Mouse (Mus musculus): ENCODE results near the gene Hist2h3c2.
"Not testable (repeated sequence)": the region's sequence is repeated elsewhere in the genome, so short reads cannot be mapped to it uniquely, and the experiment has no call there.

Hist2h3c2 gene

GRCm38 (mm10) chr3:96238954-96239793, at the start of gene Hist2h3c2:
TSS of gene Hist2h3c2 (minus strand) at chr3:96239127.
- peak; percentile 16 to 27 for DNase-seq (ENCODE audit: low spot score in 2 of 2)

- DNase-seq (ENCODE audit: low spot score in 2 of 2) = not testable (repeated sequence)
Observed at GRCm38 (mm10) chr3:96287334-96287733, 48.4 kb upstream of the Hist2h3c2 start.

GRCm38 (mm10) chr3:96284457-96284856, 45.5 kb upstream of the Hist2h3c2 start:
- DNase-seq (ENCODE audit: low spot score in 2 of 2) = peak; percentile 45 to 49

GRCm38 (mm10) chr3:96280660-96281059, 41.7 kb upstream of the Hist2h3c2 start:
- no peak for DNase-seq (ENCODE audit: low spot score in 2 of 2)

- DNase-seq (ENCODE audit: low spot score in 2 of 2) = peak; percentile 92 to 93
Observed at GRCm38 (mm10) chr3:96277800-96278624, 39.1 kb upstream of the Hist2h3c2 start.

DNA sequence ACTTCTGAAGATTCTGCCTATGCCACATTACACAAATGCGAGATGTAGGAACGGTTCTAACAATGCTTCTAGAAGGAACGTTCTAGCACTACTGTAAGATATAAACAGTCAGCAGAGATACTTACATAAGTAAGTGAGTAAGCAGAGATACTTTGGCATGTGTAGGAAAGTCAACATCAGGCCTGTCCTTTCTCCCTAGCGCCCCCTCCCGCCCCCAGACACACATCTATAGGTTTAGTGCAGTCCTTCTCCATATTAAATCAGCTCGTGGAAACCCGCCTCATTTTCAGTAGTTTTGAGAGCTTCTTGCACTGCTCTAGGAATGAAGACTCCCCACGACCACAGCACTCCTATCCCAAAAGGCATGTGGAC, 38.5 kb upstream of the Hist2h3c2 start:
- peak; percentile 51 to 62 for DNase-seq (ENCODE audit: low spot score in 2 of 2)

DNA sequence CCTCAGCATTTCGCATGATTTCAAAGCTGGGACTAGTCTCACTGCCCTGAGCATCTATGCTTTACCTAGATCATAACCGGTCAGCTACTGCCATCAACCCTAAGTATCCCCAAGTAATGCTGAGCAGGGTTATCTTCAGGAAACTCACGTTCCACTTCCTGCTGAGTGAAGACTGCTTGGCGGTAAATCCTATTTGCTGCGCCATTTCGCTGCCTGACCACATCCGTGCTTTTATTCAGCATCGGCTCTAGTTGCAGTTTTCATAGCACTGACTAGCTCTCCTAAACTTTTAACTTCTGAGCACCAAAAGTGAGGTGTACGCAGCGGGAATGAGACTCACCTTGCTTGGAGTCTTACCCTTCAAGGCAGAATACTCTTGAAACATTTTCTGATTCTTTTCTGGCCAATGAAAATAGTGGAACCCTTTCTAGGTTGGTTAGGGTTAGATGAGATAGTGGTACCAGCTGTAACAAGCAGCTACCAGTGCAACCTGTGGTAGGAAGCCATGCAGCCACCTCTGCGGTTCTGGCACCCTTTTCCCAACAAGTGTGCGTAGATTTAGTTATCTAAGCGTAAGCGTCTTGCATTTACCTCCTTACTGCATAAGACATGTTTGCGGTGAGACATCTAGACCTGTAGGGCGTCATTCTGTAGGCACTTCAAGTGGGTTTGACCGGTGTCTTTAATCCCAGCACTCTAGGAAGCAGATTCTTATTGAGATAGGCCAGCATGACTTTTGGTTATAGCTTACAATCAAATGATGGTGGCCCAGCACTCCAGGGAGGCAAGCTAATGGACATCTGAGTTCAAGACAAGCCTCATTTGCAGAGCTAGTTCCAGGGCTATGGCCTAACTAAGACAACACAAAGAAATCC, 34.9 kb upstream of the Hist2h3c2 start:
- no peak for DNase-seq (ENCODE audit: low spot score in 2 of 2)

GRCm38 (mm10) chr3:96269511-96270474, 30.9 kb upstream of the Hist2h3c2 start, which contains the start of gene Hist2h2bb:
TSS of gene Hist2h2bb (plus strand) at chr3:96269752.
- DNase-seq (ENCODE audit: low spot score in 2 of 2) = peak; percentile 94 to 96

DNA sequence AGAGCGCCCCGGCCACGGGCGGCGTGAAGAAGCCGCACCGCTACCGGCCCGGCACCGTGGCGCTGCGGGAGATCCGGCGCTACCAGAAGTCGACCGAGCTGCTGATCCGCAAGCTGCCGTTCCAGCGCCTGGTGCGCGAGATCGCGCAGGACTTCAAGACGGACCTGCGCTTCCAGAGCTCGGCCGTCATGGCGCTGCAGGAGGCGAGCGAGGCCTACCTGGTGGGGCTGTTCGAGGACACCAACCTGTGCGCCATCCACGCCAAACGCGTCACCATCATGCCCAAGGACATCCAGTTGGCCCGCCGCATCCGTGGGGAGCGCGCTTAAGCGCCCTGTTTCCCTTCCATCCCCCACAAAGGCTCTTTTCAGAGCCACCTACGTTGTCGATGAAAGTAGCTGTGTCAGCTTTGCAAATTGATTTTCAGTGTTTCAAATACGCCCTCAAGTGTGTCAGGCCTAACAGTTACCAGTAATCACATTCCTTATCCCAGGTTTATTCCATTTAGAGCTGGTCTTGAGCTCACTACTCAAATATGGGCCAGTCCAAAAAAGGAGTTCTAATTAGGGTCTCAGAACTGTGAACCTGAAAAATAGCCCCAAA, 29.9 kb upstream of the Hist2h3c2 start:
- peak in 1 of 2 experiments; percentile 43 for DNase-seq (ENCODE audit: low spot score in 2 of 2)

DNA sequence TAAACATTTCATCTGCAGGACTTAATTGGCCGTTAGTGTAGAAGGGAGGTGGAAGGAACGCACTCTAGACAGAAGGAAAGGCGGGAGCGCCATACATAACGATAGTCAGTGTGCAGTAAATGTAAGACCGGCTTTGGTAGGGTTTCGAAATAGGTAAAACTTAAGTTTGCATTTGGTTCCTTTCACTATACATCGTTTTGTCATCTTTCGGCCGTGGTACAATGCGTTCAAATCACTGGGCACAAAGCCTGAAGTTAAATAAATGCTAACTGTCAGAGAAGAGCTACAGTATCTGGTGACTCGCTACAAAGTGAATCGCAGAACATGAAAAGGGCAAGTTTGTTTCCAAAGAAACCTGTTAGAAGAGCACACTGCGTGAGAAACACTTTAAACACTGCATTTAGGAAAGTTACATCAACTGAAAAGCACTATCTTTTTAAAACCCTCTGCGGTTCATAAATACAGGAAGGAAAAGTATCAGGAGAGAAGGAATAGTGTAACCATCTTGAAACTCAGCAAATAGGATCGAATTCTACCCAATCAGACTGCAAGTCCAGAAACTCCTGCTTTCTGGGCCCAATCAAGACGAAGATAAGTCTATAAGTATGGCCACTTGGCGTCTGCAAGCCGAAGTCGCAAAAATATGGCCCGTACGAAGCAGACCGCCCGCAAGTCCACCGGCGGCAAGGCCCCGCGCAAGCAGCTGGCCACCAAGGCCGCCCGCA, 29.3 kb upstream of the Hist2h3c2 start, which contains the start of gene Hist2h3b:
Hist2h3b (plus strand) TSS at position 604 of the 725 bp plus-strand sequence.
- peak; percentile 80 to 84 for DNase-seq (ENCODE audit: low spot score in 2 of 2)

DNA sequence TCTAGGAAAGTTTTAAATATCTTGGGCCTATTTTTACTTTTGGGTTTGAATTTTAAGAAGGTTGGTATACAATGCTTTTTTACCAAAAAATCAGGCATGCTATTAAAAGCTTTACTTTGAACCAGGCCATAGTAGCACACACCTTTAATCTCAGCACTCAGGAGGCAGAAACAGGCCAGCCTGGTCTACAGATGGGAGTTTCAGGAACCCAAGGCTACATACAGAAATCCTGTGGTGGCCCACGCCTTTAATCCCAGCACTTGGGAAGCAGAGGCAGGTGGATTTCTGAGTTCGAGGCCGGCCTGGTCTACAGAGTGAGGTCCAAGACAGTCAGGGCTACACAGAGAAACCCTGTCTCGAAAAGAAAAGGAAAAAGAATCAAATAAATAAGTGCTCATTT, 28.6 kb upstream of the Hist2h3c2 start:
- DNase-seq (ENCODE audit: low spot score in 2 of 2) = no peak

DNA sequence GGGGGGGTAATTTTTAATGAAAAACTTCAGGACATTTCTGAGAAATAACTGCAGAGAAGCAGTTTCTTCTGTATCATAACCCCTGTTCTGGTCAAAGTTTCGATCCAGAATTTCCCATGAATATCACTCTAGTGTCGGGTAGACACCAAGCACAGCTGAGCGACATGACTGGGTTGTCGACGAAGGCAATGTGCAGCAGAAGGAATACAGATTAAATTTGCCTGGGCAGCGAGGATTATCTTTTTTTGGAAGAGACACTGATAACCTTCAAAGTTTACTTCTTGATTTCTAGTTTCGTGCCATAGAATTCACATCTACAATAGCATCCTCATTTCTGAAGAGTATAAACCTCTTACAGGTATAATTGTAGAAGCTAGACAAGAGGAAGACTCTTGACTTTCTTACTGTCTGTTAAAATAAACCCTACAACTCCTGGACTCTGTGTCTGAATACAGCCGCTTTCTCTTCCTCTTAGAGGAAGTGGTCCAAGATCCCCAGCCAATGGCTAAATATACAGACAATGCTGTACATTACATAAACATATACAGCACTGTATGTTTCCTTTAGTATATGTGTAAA, 27.3 kb upstream of the Hist2h3c2 start:
- DNase-seq (ENCODE audit: low spot score in 2 of 2) = no peak

GRCm38 (mm10) chr3:96264404-96264949, 25.6 kb upstream of the Hist2h3c2 start:
- no peak for DNase-seq (ENCODE audit: low spot score in 2 of 2)

GRCm38 (mm10) chr3:96263558-96264403, 24.9 kb upstream of the Hist2h3c2 start:
- peak; percentile 51 to 71 for DNase-seq (ENCODE audit: low spot score in 2 of 2)

DNA sequence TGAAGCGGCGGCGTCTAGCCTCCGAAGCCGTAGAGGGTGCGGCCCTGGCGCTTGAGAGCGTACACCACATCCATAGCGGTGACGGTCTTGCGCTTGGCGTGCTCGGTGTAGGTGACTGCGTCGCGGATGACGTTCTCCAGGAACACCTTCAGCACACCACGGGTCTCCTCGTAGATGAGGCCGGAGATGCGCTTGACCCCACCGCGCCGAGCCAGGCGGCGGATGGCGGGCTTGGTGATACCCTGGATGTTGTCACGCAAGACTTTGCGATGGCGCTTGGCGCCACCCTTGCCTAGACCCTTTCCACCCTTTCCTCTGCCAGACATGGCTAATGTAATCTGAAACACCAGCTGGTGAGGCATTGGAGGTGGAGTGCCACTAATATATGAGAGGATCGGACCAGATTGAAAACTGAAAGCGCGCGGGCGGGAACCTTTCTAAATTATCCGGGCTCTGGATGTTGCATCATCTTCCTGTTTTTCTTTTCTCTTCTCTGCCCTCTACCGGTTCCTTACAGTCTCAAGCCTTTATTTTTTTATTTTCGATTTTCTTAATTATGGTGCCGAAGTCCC, 24.1 kb upstream of the Hist2h3c2 start, which contains the start of gene Hist2h4:
Hist2h4 (minus strand) TSS at position 333 of the 572 bp plus-strand sequence.
- DNase-seq (ENCODE audit: low spot score in 2 of 2) = peak; percentile 99

DNA sequence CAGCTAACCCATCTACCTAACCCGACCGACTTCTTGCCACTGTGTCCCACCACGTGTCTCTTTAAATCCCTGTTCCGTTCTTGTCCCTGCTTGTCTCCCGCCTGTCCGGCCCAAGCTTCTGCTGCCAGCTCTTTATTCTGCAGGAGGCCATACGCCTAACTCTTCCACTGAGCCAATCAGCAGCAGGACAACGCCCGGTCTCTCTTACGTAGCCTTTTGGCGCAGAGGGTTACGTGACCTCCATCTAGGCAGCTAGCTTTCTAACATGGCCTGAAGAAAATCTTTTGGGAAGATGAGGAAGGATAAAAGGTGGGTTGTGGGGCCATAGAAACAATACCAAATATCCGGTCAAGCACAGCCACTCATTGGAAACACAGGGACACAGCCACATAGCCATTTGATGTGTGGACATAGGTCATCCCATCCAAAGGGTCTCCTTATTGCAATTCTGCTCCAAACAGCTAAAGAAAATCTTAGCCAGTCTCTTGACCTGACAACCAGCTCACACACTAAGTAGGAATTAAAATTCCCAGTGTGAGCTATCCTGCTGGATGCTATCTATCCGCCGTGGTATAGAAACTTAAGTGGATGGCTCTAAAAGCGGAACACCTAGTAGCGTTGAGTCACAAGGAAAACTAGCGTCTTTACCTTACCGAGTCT, 23.4 kb upstream of the Hist2h3c2 start:
- DNase-seq (ENCODE audit: low spot score in 2 of 2) = peak; percentile 80 to 85

DNA sequence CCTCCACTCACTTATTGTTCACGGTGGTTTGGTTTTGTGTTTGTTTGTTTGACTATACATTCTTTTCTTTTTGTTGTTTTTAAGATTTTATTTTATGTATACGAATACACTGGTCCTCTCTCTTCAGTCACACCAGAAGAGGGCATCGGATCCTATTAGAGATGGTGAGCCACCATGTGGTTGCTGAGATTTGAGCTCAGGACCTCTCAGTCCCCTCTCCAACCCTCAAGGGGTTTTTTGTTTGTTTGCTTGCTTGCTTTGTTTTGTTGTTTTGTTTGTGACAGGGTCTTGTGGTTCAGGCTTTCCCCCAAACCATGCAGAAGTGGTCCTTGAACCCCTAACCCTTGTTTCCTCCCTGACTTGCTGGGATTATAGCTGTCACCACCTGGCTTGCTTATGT, 22.7 kb upstream of the Hist2h3c2 start:
- no peak for DNase-seq (ENCODE audit: low spot score in 2 of 2)
